Mouse (Mus musculus): ENCODE results near the gene Foxm1. TPM values are rescaled to one million over a fixed set of nuclear protein-coding genes. Genes with fewer than 3 reads are reported as not detected.
A peak's percentile ranks its signal among the peaks of the same experiment; 100 is the strongest.

Gene Foxm1
- polyA plus RNA-seq (2012; rRNA removed), result 1.7 and 2.5 TPM in 2 replicates

- peak within 1 kb of the TSS; percentile 53 for H3K4me3 ChIP-seq (ENCODE audit: insufficient read depth, low read length)
- H3K4me1 ChIP-seq (ENCODE audit: control insufficient read depth, insufficient read depth, low read length), result no peaks in the 10 kb centered on the region
- no peak within 1 kb of the TSS for H3K27ac ChIP-seq (ENCODE audit: insufficient read depth, low read length)
- TF ChIP-seq POLR2A (IDR thresholded peaks at IDR 0.05; ENCODE audit: extremely low read depth, insufficient read depth, low read length) (no peak), CTCF (IDR thresholded peaks at IDR 0.05; ENCODE audit: extremely low read depth, insufficient read depth, low read length) (no peak)
These were observed at the start of gene Foxm1, which contains the start of gene Rhno1 for GRCm38 (mm10) chr6:128362381-128363006. TSS of gene Foxm1 (plus strand) at chr6:128362967. TSS of gene Rhno1 (minus strand) at chr6:128362911.

- no peak overlapping the region for H3K4me3 ChIP-seq (ENCODE audit: insufficient read depth, low read length)
- TF ChIP-seq POLR2A (IDR thresholded peaks at IDR 0.05; ENCODE audit: extremely low read depth, insufficient read depth, low read length), result no peak
- no peak for TF ChIP-seq CTCF (IDR thresholded peaks at IDR 0.05; ENCODE audit: extremely low read depth, insufficient read depth, low read length)
- no peak overlapping the region for H3K27ac ChIP-seq (ENCODE audit: insufficient read depth, low read length)
- no peaks in the 10 kb centered on the region for H3K4me1 ChIP-seq (ENCODE audit: control insufficient read depth, insufficient read depth, low read length)
These were observed 48.0 kb upstream of the Foxm1 start for GRCm38 (mm10) chr6:128314796-128315195.

DNA sequence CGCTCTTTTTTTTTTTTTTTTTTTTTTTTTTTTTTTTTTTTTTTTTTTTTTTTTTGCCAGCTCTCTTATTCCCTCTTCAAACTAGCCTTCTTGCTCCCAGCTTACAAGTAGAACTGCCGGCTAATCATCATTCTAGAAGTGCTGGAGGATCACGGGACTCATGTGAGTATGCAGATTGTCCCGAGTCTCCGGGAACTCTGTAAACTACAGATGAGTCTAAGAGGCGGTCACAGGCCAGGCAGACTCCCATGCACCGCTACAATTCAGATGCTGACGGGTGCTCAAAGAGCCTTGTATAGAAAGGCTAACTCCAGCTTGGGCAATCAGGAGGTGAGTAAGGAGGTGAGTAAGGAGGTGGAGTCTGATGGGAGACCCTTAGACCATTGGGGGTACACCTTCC lies 47.2 kb upstream of the Foxm1 start:
- Histone ChIP-seq H3K27ac (ENCODE audit: insufficient read depth, low read length) (no peak overlapping the region), H3K4me1 (ENCODE audit: control insufficient read depth, insufficient read depth, low read length) (no peaks in the 10 kb centered on the region), H3K4me3 (ENCODE audit: insufficient read depth, low read length) (no peak overlapping the region)
- TF ChIP-seq POLR2A (IDR thresholded peaks at IDR 0.05; ENCODE audit: extremely low read depth, insufficient read depth, low read length), result no peak
- no peak for TF ChIP-seq CTCF (IDR thresholded peaks at IDR 0.05; ENCODE audit: extremely low read depth, insufficient read depth, low read length)

DNA sequence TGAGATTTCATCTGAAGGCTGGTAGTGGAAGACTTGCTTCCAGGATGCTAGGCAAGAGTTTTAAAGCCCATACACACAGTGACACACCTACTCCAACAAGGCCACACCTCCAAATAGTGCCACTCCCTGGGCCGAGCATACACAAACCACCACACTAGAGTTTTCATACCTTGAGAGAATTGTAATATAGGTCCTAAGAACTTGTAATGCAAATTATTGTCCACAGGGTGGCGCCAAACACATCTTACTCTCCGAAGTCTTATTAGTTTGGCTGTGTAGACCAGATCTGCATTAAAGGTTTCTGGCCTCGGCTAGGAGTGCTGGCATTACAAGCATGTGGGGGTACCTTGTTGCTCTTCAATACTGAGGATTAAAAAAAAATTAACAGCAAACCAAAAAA lies 44.5 kb upstream of the Foxm1 start:
- TF ChIP-seq POLR2A (IDR thresholded peaks at IDR 0.05; ENCODE audit: extremely low read depth, insufficient read depth, low read length), result no peak
- TF ChIP-seq CTCF (IDR thresholded peaks at IDR 0.05; ENCODE audit: extremely low read depth, insufficient read depth, low read length), result peak; percentile 47
- H3K27ac ChIP-seq (ENCODE audit: insufficient read depth, low read length), result no peak overlapping the region
- H3K4me1 ChIP-seq (ENCODE audit: control insufficient read depth, insufficient read depth, low read length), result no peaks in the 10 kb centered on the region
- no peak overlapping the region for H3K4me3 ChIP-seq (ENCODE audit: insufficient read depth, low read length)

DNA sequence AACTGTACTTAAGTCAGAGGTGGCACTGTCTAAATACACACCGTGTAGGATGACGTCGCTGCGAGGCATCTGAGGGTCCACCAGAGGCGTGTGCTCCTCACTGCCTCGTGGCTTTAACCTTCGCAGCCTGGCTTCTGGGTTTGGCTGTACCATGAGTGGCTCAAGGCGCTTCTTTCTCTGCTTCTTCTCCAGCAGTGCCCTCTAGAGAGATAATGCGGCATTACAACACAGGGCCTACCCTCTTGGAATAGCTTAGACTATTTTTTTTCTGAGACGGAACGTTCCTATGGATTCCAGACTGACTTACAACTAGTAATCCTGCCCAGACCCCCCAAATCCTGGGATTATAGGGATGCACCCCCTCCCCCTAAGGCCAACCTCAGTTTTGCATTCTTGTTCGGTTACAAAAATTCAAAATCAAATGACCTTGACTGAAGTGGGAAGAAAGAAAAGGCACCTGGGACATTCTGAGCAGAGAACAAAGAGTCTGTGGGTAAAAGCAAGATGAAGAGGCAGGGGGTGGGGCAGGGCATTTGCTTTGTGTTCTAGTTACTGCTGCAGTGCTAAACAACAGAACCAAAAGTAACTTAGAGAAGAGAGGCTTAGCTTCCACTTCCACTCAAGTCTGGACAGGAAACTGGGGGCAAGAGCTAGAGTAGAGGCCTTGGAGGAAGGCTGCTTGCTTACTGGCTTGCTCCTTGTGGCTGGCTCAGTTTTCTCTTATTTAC lies 28.2 kb upstream of the Foxm1 start:
- H3K27ac ChIP-seq (ENCODE audit: insufficient read depth, low read length), result no peak overlapping the region
- H3K4me3 ChIP-seq (ENCODE audit: insufficient read depth, low read length), result no peak overlapping the region
- TF ChIP-seq POLR2A (IDR thresholded peaks at IDR 0.05; ENCODE audit: extremely low read depth, insufficient read depth, low read length) (no peak), CTCF (IDR thresholded peaks at IDR 0.05; ENCODE audit: extremely low read depth, insufficient read depth, low read length) (peak; percentile 63)
- H3K4me1 ChIP-seq (ENCODE audit: control insufficient read depth, insufficient read depth, low read length), result peaks cover 2% of the 10 kb centered on the region; the same call in 1 of the 2 replicates

- no peak for TF ChIP-seq CTCF (IDR thresholded peaks at IDR 0.05; ENCODE audit: extremely low read depth, insufficient read depth, low read length)
- no peak for TF ChIP-seq POLR2A (IDR thresholded peaks at IDR 0.05; ENCODE audit: extremely low read depth, insufficient read depth, low read length)
- no peak overlapping the region for H3K4me3 ChIP-seq (ENCODE audit: insufficient read depth, low read length)
- H3K27ac ChIP-seq (ENCODE audit: insufficient read depth, low read length), result no peak overlapping the region
- H3K4me1 ChIP-seq (ENCODE audit: control insufficient read depth, insufficient read depth, low read length), result peaks cover 4% of the 10 kb centered on the region
These were observed 25.3 kb upstream of the Foxm1 start for GRCm38 (mm10) chr6:128337467-128337866.

DNA sequence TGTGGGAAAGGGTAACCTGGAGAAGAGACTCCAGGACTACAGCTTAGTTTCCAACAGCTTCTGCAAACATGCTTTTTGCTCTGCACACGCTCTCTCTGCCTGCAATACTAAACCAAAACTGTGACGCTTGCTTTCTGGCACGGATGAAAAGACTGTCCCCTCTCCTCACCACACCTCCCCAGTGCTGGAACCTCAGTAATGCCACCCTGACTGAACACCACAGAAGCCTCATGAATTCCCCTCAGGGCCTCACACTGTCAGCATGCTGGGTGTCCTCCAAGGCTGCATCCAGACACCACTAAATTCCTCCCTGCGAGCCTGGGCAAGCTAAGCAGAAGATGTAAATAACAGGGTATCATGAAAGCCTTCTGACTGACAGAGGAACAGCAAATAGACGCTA lies 23.9 kb upstream of the Foxm1 start:
- TF ChIP-seq CTCF (IDR thresholded peaks at IDR 0.05; ENCODE audit: extremely low read depth, insufficient read depth, low read length), result no peak
- no peak for TF ChIP-seq POLR2A (IDR thresholded peaks at IDR 0.05; ENCODE audit: extremely low read depth, insufficient read depth, low read length)
- no peak overlapping the region for H3K27ac ChIP-seq (ENCODE audit: insufficient read depth, low read length)
- H3K4me1 ChIP-seq (ENCODE audit: control insufficient read depth, insufficient read depth, low read length), result peaks cover 4% of the 10 kb centered on the region
- no peak overlapping the region for H3K4me3 ChIP-seq (ENCODE audit: insufficient read depth, low read length)

DNA sequence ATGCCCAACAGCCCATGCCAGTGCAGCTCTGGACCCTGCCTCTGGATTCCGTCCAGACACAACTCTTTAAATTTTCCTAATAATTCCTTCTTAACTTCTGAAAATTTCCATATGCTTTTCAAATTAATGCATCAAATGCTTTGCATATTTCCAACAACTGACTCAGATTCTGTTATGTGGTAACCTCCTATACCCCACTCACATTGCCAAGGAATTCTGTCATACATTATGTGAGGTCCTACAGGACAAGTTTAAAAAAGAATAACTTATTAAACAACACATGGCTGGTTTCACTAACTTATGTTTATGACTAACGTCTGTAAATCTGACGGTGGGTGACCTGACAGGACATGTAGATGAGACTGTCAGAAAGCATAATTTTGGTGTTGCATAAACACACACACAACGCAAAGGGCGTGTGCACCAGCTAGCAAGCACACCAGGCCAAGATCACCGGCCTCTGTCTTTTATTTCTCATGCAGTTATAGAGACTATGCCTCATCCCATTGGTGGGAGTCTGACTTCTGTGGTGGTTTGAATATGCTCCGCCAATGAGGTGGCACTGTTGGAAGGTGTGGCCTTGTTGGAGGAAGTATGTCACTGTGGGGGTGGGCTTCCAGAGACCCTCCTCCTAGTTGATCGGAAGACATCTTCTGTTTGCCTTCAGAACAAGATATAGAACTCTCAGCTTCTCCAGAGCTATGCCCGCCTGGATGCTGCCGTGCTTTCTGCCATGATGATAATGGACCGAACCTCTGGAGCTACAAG lies 20.6 kb upstream of the Foxm1 start:
- peaks cover 6% of the 10 kb centered on the region for H3K4me1 ChIP-seq (ENCODE audit: control insufficient read depth, insufficient read depth, low read length)
- no peak overlapping the region for H3K4me3 ChIP-seq (ENCODE audit: insufficient read depth, low read length)
- no peak overlapping the region for H3K27ac ChIP-seq (ENCODE audit: insufficient read depth, low read length)
- TF ChIP-seq POLR2A (IDR thresholded peaks at IDR 0.05; ENCODE audit: extremely low read depth, insufficient read depth, low read length) (no peak), CTCF (IDR thresholded peaks at IDR 0.05; ENCODE audit: extremely low read depth, insufficient read depth, low read length) (no peak)

DNA sequence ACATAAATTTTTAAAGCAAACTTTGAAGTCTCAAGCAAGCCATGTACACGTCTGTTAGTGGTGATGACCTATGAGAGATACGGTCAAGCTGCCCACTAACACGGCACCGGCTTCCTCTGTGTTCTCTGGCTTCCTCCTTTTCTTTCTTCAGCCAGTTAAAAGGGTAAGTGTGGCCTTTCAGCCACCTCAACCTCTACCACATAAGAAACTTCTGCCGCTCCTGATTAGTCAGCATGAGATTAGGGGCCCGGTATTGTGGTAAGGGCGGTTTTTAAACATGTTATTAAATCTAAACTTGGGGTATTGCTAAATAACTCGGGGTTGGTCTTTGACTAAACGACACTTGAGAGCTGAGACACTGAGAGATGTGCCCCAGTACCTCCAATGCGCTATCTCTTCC lies 17.1 kb upstream of the Foxm1 start:
- peaks cover 8% of the 10 kb centered on the region for H3K4me1 ChIP-seq (ENCODE audit: control insufficient read depth, insufficient read depth, low read length)
- H3K27ac ChIP-seq (ENCODE audit: insufficient read depth, low read length), result no peak overlapping the region
- TF ChIP-seq POLR2A (IDR thresholded peaks at IDR 0.05; ENCODE audit: extremely low read depth, insufficient read depth, low read length), result no peak
- no peak for TF ChIP-seq CTCF (IDR thresholded peaks at IDR 0.05; ENCODE audit: extremely low read depth, insufficient read depth, low read length)
- H3K4me3 ChIP-seq (ENCODE audit: insufficient read depth, low read length), result no peak overlapping the region

Data from cortical plate, adult 2 months (tissue).